Mouse (Mus musculus) midbrain, embryonic 12.5 days (tissue): ENCODE measurements at regions not wholly inside any gene's neighbourhood (a gene's known extent, or its start where the extent isn't known, plus 50 kb on each side); places are given as distances from the start of the nearest gene placed in this dataset.

ENCODE experiments used
- ATAC-seq: fragments of 200-750 bp; cut with Nextera tagmentation; 2 replicates; pipeline ENCODE4 v1.8.0; 2017; ENCODE audit warnings: low read depth, moderate TSS enrichment, moderate library complexity; ENCODE audit not compliant: low FRiP score
- H3K27ac ChIP-seq: fragments of 300-500 bp; sonication (generic); replicated peaks from 2 replicates; pipeline ENCODE4 v1.5.1; 2016; ENCODE audit warnings: mild to moderate bottlenecking
- H3K27me3 ChIP-seq: fragments of 300-500 bp; sonication (generic); 2 replicates; pipeline ENCODE4 v1.6.1; 2016; ENCODE audit warnings: mild to moderate bottlenecking
- H3K36me3 ChIP-seq: fragments of 300-500 bp; sonication (generic); 2 replicates; pipeline ENCODE4 v1.6.1; 2016
- H3K4me1 ChIP-seq: fragments of 300-500 bp; sonication (generic); 2 replicates; pipeline ENCODE4 v1.6.1; 2016
- H3K4me2 ChIP-seq: fragments of 300-500 bp; sonication (generic); replicated peaks from 2 replicates; pipeline ENCODE4 v1.6.1; 2016; ENCODE audit warnings: mild to moderate bottlenecking, moderate library complexity
- H3K4me3 ChIP-seq: fragments of 300-500 bp; sonication (generic); 2 replicates; pipeline ENCODE4 v1.5.1; 2016; ENCODE audit warnings: mild to moderate bottlenecking
- H3K9ac ChIP-seq: fragments of 300-500 bp; sonication (generic); replicated peaks from 2 replicates; pipeline ENCODE4 v1.6.1; 2016; ENCODE audit warnings: mild to moderate bottlenecking, moderate library complexity
- H3K9me3 ChIP-seq: fragments of 300-500 bp; sonication (generic); 2 replicates; pipeline ENCODE4 v1.6.1; 2016; ENCODE audit warnings: mild to moderate bottlenecking
- WGBS: fragments of 180-500 bp; shearing (Covaris S2); methylation state at CpG from one replicate; pipeline ENCODE4 v1.1.7; 2016; 5-methylcytosine and 5-hydroxymethylcytosine counted together

DNA sequence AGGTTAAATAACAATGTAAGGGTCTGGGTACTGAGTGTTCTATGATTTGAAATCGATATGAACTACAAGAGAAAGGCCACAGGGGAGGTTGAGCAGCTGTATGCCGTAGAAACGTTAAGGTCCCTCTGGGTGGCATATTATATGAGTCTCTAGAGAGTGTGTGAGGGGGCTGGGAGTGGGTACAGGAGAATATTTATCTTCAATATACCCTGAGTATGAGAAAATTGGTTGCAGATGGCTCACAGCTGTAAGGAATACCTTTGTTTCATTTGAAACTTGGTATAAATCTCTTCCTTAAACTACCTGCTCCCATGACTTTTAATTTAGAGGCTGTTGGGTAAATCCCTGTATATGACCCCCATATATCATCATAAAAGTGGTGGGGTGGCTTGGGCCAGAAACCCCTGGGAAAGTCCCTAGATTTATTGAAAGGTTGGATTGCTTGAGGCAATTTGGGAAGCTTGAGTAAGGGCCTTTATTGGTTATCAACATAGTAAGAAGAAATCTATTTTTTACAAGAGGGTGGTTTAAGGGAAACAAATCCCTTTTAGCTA, 128.7 kb upstream of the Prkg2 start:
- no peak overlapping the region for H3K4me2 ChIP-seq
- no peaks in the 10 kb centered on the region for H3K27me3 ChIP-seq
- H3K9ac ChIP-seq: no peak overlapping the region
- no peaks in the 10 kb centered on the region for H3K9me3 ChIP-seq
- no peak overlapping the region for H3K27ac ChIP-seq
- H3K4me3 ChIP-seq: no peak overlapping the region
- H3K4me1 ChIP-seq: no peaks in the 10 kb centered on the region
- WGBS: 71% methylated on average over 3 of the region's 3 CpGs
- ATAC-seq: no peak
- H3K36me3 ChIP-seq: no peaks in the 10 kb centered on the region

DNA sequence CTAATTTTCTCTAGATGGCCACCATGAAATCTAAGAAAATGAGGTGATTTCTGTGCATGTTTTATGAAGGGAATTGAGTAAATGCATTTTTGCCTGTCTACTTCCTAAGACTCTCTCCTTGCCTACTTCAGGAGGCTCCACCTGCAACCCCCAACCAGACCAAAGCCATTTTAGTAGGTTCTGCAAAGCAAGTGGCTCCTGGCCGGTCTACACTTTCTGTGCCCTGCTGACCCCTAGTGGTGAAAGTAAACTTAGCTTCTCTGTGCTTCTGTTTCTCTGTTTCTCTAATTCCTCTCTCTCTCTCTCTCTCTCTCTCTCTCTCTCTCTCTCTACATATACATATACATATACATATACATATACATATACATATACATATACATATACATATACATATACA, 120.8 kb upstream of the Prkg2 start:
- Histone ChIP-seq H3K4me2 (no peak overlapping the region), H3K36me3 (no peaks in the 10 kb centered on the region), H3K4me3 (no peak overlapping the region), H3K4me1 (no peaks in the 10 kb centered on the region), H3K27ac (no peak overlapping the region), H3K9ac (no peak overlapping the region), H3K27me3 (no peaks in the 10 kb centered on the region), H3K9me3 (no peaks in the 10 kb centered on the region)
- no peak for ATAC-seq
- WGBS: 5% methylated on average over 1 of the region's 1 CpGs

DNA sequence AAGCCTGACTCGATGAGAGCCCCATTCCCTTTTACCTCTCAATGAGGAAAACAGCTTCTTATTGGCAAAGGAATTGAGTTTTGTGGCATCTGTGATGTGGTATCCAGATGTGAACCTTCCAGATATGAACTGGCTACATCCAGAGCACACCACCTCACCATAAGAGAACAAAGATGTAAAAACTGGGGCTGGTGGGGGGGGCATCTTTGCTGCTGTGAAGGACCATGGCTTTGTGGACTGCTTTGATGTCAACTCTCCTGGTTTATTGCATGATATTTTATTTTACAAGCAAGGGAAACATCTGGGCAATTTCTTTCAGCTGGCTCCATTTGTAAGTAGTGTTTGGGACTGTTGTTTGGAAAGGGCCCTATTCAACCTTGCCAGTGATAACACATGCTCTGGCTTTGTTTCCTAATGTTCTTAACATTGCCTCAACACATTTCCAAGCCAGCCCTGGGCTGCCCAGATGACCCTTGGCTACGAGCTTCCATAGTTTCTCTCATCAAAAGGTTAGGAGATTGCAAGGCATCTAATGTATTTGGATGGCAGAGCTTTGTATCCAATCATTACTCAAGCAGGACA, 116.2 kb upstream of the Prkg2 start:
- no peaks in the 10 kb centered on the region for H3K36me3 ChIP-seq
- WGBS: 49% methylated on average over 2 of the region's 2 CpGs
- H3K27me3 ChIP-seq: no peaks in the 10 kb centered on the region
- H3K9ac ChIP-seq: no peak overlapping the region
- no peaks in the 10 kb centered on the region for H3K4me1 ChIP-seq
- H3K4me2 ChIP-seq: no peak overlapping the region
- no peaks in the 10 kb centered on the region for H3K9me3 ChIP-seq
- no peak overlapping the region for H3K27ac ChIP-seq
- ATAC-seq: no peak
- no peak overlapping the region for H3K4me3 ChIP-seq

DNA sequence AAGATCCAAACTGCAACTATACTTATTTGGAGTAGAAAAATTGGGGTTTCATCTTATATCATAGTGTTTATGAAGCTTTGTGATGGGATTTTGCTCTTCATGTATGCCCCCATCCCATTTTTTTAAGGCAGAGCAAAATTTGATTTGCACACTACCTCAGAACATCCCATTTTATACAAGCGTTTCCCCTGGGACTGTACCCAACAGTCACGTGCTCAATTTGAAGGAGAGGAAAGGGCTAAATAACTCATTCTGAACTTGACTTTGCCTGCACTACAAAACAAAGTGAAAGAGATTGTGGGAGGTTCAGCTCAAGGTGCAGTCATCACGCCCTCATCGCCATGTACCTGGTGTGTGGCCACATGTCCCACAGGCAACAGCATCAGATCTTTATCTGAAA, 115.1 kb upstream of the Prkg2 start:
- no peak for ATAC-seq
- WGBS: 97% methylated on average over 4 of the region's 4 CpGs

DNA sequence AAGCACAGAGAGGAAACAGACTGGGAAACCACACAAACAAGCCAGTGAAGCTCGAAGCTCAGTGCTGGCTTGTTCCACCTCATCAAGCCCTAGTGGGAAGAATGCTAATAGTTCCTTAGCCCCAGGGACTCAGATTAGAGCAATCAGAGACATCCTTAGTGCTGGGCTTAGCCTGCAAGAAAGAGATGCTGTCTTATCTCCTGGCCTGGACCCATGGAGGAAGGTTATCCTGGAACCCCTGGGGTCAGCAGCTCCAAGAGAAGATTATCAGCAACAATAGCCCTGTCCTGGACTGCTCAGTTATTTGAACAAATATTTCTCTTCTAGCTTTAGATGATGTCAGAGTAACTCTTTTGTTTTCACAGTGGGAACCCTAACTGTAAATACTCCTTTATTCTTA, 112.8 kb upstream of the Prkg2 start:
- no peaks in the 10 kb centered on the region for H3K9me3 ChIP-seq
- H3K9ac ChIP-seq: no peak overlapping the region
- H3K27me3 ChIP-seq: no peaks in the 10 kb centered on the region
- no peak overlapping the region for H3K27ac ChIP-seq
- no peak overlapping the region for H3K4me2 ChIP-seq
- H3K36me3 ChIP-seq: no peaks in the 10 kb centered on the region
- no peak for ATAC-seq
- H3K4me1 ChIP-seq: no peaks in the 10 kb centered on the region
- WGBS: 17% methylated on average over 1 of the region's 1 CpGs
- no peak overlapping the region for H3K4me3 ChIP-seq

More for the DNA sequence above, 115.1 kb upstream of the Prkg2 start:
- H3K9me3 ChIP-seq: no peaks in the 10 kb centered on the region
- no peak overlapping the region for H3K4me2 ChIP-seq
- no peaks in the 10 kb centered on the region for H3K4me1 ChIP-seq
- H3K27ac ChIP-seq: no peak overlapping the region
- no peak overlapping the region for H3K9ac ChIP-seq
- H3K4me3 ChIP-seq: no peak overlapping the region
- no peaks in the 10 kb centered on the region for H3K27me3 ChIP-seq
- no peaks in the 10 kb centered on the region for H3K36me3 ChIP-seq

DNA sequence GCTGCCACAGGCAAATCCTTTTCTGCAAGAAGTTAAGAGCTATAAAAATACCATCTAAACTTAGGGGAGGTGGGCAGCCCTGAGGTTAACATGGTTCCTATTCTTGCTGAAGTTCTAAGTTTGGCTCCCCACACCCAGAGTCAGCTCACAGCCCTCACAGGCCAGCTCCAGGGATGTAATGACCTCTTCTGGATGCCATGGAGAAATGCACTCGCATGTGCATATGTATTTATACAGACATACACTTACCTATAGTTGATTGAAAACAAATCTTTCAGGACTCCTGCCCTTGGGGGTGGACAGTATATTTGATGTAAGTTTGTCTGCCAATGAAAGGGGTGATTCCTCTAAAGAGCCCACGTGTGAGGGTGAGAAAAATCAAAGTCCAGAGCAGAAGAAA, 95.5 kb upstream of the Prkg2 start:
- Histone ChIP-seq H3K4me1 (peaks cover 11% of the 10 kb centered on the region; the same call in 1 of the 2 replicates), H3K27me3 (no peaks in the 10 kb centered on the region), H3K4me2 (no peak overlapping the region), H3K9ac (no peak overlapping the region), H3K9me3 (no peaks in the 10 kb centered on the region), H3K27ac (no peak overlapping the region), H3K4me3 (no peak overlapping the region), H3K36me3 (no peaks in the 10 kb centered on the region)
- WGBS: 79% methylated on average over 2 of the region's 2 CpGs
- no peak for ATAC-seq

DNA sequence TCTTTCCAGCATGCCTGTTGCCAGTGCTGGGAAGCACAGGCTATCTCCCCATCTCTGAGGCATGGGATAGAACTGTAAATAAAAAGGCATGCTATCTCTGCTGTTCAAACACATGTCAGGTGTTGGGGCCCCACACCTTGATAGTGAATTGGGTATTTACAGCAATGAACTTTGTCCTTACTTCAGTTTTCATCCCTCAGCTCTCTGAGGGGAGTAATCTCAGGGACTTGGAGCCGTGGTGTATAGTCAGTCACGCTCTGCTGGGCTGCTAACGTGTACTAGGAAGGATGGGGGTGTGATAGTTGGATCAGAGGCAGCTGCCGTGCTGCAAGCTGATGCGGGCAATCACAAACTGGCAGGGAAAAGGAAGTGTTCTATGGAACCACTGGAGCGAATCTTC, 91.5 kb upstream of the Prkg2 start:
- Histone ChIP-seq H3K4me2 (no peak overlapping the region), H3K4me3 (no peak overlapping the region), H3K27me3 (no peaks in the 10 kb centered on the region), H3K9me3 (no peaks in the 10 kb centered on the region), H3K27ac (no peak overlapping the region), H3K36me3 (no peaks in the 10 kb centered on the region), H3K9ac (no peak overlapping the region), H3K4me1 (peaks cover 7% of the 10 kb centered on the region; the same call in 1 of the 2 replicates)
- no peak for ATAC-seq
- WGBS: 36% methylated on average over 6 of the region's 6 CpGs

DNA sequence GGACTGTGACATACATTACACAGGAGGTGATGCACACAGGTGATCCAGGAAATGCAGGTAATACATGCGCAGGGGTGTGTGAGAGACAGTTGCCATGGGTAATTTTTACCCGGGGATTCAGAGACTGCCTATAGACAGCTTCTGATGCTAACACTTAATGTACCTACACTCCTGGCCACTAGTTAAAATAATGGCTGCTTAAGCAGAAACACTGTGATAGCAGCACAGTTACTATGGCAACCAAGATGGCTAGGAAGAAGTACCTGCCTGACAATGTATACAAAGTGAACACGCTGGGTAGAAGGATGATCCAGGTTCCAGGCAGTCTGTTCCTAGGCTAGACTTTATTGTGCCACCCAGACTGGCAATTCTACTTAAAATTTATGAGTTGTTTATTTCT, 88.3 kb upstream of the Prkg2 start:
- no peaks in the 10 kb centered on the region for H3K36me3 ChIP-seq
- no peak overlapping the region for H3K4me2 ChIP-seq
- H3K9me3 ChIP-seq: no peaks in the 10 kb centered on the region
- no peak for ATAC-seq
- no peak overlapping the region for H3K4me3 ChIP-seq
- 85% methylated on average over 3 of the region's 3 CpGs for WGBS
- H3K27me3 ChIP-seq: no peaks in the 10 kb centered on the region
- H3K4me1 ChIP-seq: peaks cover 7% of the 10 kb centered on the region; the same call in 1 of the 2 replicates
- no peak overlapping the region for H3K27ac ChIP-seq
- H3K9ac ChIP-seq: no peak overlapping the region

DNA sequence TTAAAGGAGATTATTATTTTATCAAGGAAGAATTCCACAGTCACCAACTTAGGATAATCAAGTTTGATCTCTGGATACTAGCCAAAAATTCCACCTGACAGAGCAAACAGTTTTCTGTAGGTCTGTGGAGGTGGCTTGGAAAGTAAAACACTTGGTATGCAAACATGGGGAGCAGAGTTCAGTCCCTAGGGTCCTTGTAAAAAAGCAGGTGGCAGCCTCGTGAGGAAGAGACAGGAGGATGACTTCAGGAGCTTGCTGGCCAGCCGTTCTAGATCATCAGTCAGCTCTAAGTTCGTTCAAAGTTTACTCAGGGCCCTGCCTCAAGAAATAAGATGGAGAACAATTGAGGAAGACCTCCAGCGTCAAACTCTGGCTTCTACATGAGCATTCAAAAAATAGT, 74.6 kb upstream of the Prkg2 start:
- H3K4me2 ChIP-seq: no peak overlapping the region
- WGBS: 82% methylated on average over 4 of the region's 4 CpGs
- no peaks in the 10 kb centered on the region for H3K27me3 ChIP-seq
- H3K9me3 ChIP-seq: no peaks in the 10 kb centered on the region
- no peaks in the 10 kb centered on the region; the same call in 1 of the 2 replicates for H3K4me1 ChIP-seq
- H3K27ac ChIP-seq: no peak overlapping the region
- ATAC-seq: no peak
- H3K36me3 ChIP-seq: no peaks in the 10 kb centered on the region
- no peak overlapping the region for H3K4me3 ChIP-seq
- H3K9ac ChIP-seq: no peak overlapping the region

DNA sequence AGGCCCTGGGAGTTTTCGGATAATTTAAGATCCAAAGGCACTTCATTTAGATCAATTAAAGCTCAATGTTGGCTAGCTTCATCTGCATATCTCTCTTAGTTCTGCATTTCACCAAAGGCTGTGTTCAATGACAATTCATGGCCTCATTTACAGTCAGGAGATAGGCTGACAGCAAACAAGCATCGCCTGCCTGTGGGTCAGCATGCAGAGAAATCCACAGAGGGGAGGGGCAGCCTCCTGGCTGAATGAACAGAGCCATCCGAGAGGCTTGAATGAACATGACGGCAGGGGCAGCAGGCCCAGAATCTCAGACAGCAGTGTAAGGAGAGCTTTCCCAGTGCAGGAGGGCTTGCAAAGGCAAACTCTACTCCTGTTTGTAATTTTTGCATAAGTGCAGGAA, 74.1 kb upstream of the Prkg2 start:
- 32% methylated on average over 4 of the region's 4 CpGs for WGBS
- Histone ChIP-seq H3K36me3 (no peaks in the 10 kb centered on the region), H3K9me3 (no peaks in the 10 kb centered on the region), H3K27me3 (no peaks in the 10 kb centered on the region), H3K9ac (no peak overlapping the region), H3K4me3 (no peak overlapping the region), H3K4me2 (no peak overlapping the region), H3K4me1 (no peaks in the 10 kb centered on the region; the same call in 1 of the 2 replicates), H3K27ac (no peak overlapping the region)
- ATAC-seq: 0 out of 2 replicates have a peak, but pooled peaks have one; percentile 65

DNA sequence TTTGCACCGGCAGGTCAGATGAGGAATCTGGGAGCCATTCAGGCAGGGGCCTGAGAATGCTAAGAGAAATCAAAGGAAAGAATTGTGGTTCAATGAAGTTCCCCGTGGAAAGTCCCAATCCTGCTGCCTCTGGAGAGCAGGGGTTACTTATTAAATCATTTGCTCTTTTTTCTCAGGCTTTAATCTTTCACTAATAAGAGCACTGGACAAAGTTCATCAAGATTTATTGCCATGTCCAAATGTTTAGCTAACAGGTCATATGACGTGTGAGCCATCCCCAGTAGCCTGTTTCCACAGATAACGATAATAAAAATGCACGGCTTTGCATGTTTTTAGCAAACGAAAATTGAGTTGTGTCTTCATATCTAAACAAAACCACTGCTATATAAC, 62.6 kb upstream of the Prkg2 start:
- no peaks in the 10 kb centered on the region for H3K4me1 ChIP-seq
- no peaks in the 10 kb centered on the region for H3K27me3 ChIP-seq
- H3K4me2 ChIP-seq: no peak overlapping the region
- H3K9ac ChIP-seq: no peak overlapping the region
- H3K36me3 ChIP-seq: no peaks in the 10 kb centered on the region
- no peak overlapping the region for H3K4me3 ChIP-seq
- ATAC-seq: no peak
- WGBS: 90% methylated on average over 6 of the region's 6 CpGs
- H3K27ac ChIP-seq: no peak overlapping the region
- H3K9me3 ChIP-seq: no peaks in the 10 kb centered on the region

DNA sequence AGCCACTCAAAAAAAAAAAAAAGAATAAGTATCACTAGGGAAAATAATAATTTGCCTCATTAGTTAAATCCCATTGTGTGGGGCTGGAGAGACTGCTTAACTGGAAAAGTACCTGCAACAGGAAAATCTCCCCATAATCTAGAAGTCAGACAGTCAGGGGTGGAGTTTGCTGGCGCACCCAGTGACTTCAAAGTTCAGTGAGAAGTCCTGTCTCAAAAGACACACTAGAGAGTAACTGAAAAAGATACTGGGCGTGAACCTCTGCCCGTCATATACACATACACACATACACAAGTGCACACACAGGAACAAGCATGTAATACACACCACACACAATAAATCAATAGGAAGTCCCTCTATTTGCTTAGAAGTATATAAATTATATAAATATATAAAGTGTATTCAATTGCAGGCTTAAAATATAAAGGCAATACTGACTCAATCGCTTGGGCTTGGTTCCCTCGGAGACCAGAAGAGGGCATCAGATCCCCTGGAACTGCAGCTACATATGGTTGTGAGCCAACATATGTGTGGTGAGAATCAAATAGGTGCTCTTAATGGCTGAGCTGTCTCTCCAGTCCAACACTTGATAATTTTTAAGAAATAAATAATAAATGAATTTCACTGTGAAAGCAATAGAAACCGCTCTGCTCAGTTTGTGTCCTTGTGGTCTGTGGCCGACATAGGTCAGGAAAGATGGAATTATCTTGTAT, 62.0 kb upstream of the Prkg2 start:
- H3K9ac ChIP-seq: no peak overlapping the region
- H3K9me3 ChIP-seq: no peaks in the 10 kb centered on the region
- no peak overlapping the region for H3K27ac ChIP-seq
- no peaks in the 10 kb centered on the region for H3K36me3 ChIP-seq
- H3K27me3 ChIP-seq: no peaks in the 10 kb centered on the region
- ATAC-seq: no peak
- no peak overlapping the region for H3K4me2 ChIP-seq
- H3K4me1 ChIP-seq: no peaks in the 10 kb centered on the region
- H3K4me3 ChIP-seq: no peak overlapping the region
- WGBS: 94% methylated on average over 7 of the region's 7 CpGs
